Mouse (Mus musculus): ENCODE measurements around the gene Camsap3. TPM values are rescaled to one million over a fixed set of nuclear protein-coding genes. Genes with fewer than 3 reads are reported as not detected.
"Not testable (repeated sequence)": the region's sequence is repeated elsewhere in the genome, so short reads cannot be mapped to it uniquely, and the experiment has no call there.

Camsap3 gene
- total RNA-seq (2022), result 10 to 100 TPM; 29.0 to 34.2 (median 32.6) TPM

- DNase-seq (ENCODE audit: low spot score in 2 of 2), result no peak
Measured at GRCm38 (mm10) chr8:3586993-3587390, at the start of gene Camsap3. TSS of gene Camsap3 (plus strand) at chr8:3587293.

- no peak for DNase-seq (ENCODE audit: low spot score in 2 of 2)
Measured at GRCm38 (mm10) chr8:3537666-3538065, 49.4 kb upstream of the Camsap3 start.

GRCm38 (mm10) chr8:3539146-3539545 lies 47.9 kb upstream of the Camsap3 start:
- DNase-seq (ENCODE audit: low spot score in 2 of 2), result no peak

- no peak for DNase-seq (ENCODE audit: low spot score in 2 of 2)
Measured at GRCm38 (mm10) chr8:3540076-3540475, 47.0 kb upstream of the Camsap3 start.

GRCm38 (mm10) chr8:3546511-3546910 lies 40.6 kb upstream of the Camsap3 start:
- DNase-seq (ENCODE audit: low spot score in 2 of 2), result no peak

GRCm38 (mm10) chr8:3552240-3552639 lies 34.9 kb upstream of the Camsap3 start:
- no peak for DNase-seq (ENCODE audit: low spot score in 2 of 2)

GRCm38 (mm10) chr8:3556114-3556513 lies 31.0 kb upstream of the Camsap3 start:
- DNase-seq (ENCODE audit: low spot score in 2 of 2), result no peak

GRCm38 (mm10) chr8:3567641-3568371 lies 19.3 kb upstream of the Camsap3 start, which contains the start of gene C330021F23Rik:
TSS of gene C330021F23Rik (plus strand) at chr8:3567990.
- no peak for DNase-seq (ENCODE audit: low spot score in 2 of 2)

GRCm38 (mm10) chr8:3568378-3568777 lies 18.7 kb upstream of the Camsap3 start:
- DNase-seq (ENCODE audit: low spot score in 2 of 2), result no peak

- DNase-seq (ENCODE audit: low spot score in 2 of 2), result no peak
Measured at GRCm38 (mm10) chr8:3569784-3570183, 17.3 kb upstream of the Camsap3 start.

- DNase-seq (ENCODE audit: low spot score in 2 of 2), result no peak
Measured at GRCm38 (mm10) chr8:3574546-3574945, 12.5 kb upstream of the Camsap3 start.

GRCm38 (mm10) chr8:3576211-3576960 lies 10.7 kb upstream of the Camsap3 start:
- no peak for DNase-seq (ENCODE audit: low spot score in 2 of 2)

GRCm38 (mm10) chr8:3579390-3580364 lies 7.4 kb upstream of the Camsap3 start:
- DNase-seq (ENCODE audit: low spot score in 2 of 2), result no peak

GRCm38 (mm10) chr8:3581961-3582360 lies 5.1 kb upstream of the Camsap3 start:
- DNase-seq (ENCODE audit: low spot score in 2 of 2), result not testable (repeated sequence)

GRCm38 (mm10) chr8:3586452-3586851 lies 641 bp upstream of the Camsap3 start:
- DNase-seq (ENCODE audit: low spot score in 2 of 2), result no peak

GRCm38 (mm10) chr8:3587391-3588257 lies 531 bp downstream of the Camsap3 start:
- peak in 1 of 2 experiments; percentile 65 for DNase-seq (ENCODE audit: low spot score in 2 of 2)

- no peak for DNase-seq (ENCODE audit: low spot score in 2 of 2)
Measured at GRCm38 (mm10) chr8:3588258-3588633, 1.2 kb downstream of the Camsap3 start.

- no peak for DNase-seq (ENCODE audit: low spot score in 2 of 2)
Measured at GRCm38 (mm10) chr8:3593470-3593869, 6.4 kb downstream of the Camsap3 start.

GRCm38 (mm10) chr8:3594466-3594865 lies 7.4 kb downstream of the Camsap3 start:
- no peak for DNase-seq (ENCODE audit: low spot score in 2 of 2)

- no peak for DNase-seq (ENCODE audit: low spot score in 2 of 2)
Measured at GRCm38 (mm10) chr8:3598054-3598453, 11.0 kb downstream of the Camsap3 start.
